Mouse (Mus musculus) small intestine, adult 10 weeks (tissue): Measurements from ENCODE around the gene Tcte2. TPM values are rescaled to one million over a fixed set of nuclear protein-coding genes. Genes with fewer than 3 reads are reported as not detected.

ENCODE experiments used
- polyA plus RNA-seq: library from polyadenylated mRNA; stranded (reverse); fragments of 350-450 nt; fragmentation: Illumina TruSeq; extraction: RNeasy Lipid Tissue Mini Kit (QIAGEN cat#74804); gene quantifications from one replicate; pipeline ENCODE4 v1.2.3, GENCODE M21; 2014; ENCODE audit warnings: low replicate concordance

The Tcte2 gene
- polyA plus RNA-seq = not detected

GRCm38 (mm10) chr17:13761179-13761913, at the start of gene Tcte2:
TSS of gene Tcte2 (minus strand) at chr17:13761825.

GRCm38 (mm10) chr17:13759853-13760627, 1.6 kb downstream of the Tcte2 start, which contains the start of gene Afdn:
TSS of gene Afdn (plus strand) at chr17:13760539.

Other genes with a start within 250 kb of the Tcte2 start
- gene Afdn, start 1.3 kb downstream of the Tcte2 start, polyA plus RNA-seq = 149 TPM
- gene Gm7168, start 186.5 kb upstream of the Tcte2 start, polyA plus RNA-seq = 0.26 TPM
- not detected for gene Gm7356, start 241.9 kb upstream of the Tcte2 start, polyA plus RNA-seq